Mouse (Mus musculus) intestine, embryonic 15.5 days (tissue): ENCODE results near the gene Krt6b. TPM values are rescaled to one million over a fixed set of nuclear protein-coding genes. Genes with fewer than 3 reads are reported as not detected.

Source experiments
- ATAC-seq: fragments of 200-750 bp; cut with Nextera tagmentation; 2 replicates; pipeline ENCODE4 v1.8.0; 2017; ENCODE audit warnings: moderate TSS enrichment, moderate library complexity
- H3K27ac ChIP-seq: fragments of 300-500 bp; sonication (generic); 2 replicates; pipeline ENCODE4 v1.5.1; 2015; ENCODE audit warnings: mild to moderate bottlenecking, inconsistent platforms
- H3K27me3 ChIP-seq: fragments of 300-500 bp; sonication (generic); replicated peaks from 2 replicates; pipeline ENCODE4 v1.6.1; 2015; ENCODE audit warnings: inconsistent platforms
- H3K36me3 ChIP-seq: fragments of 300-500 bp; sonication (generic); 2 replicates; pipeline ENCODE4 v1.6.1; 2015; ENCODE audit warnings: inconsistent platforms
- H3K4me1 ChIP-seq: fragments of 300-500 bp; sonication (generic); replicated peaks from 2 replicates; pipeline ENCODE4 v1.6.1; 2015; ENCODE audit warnings: inconsistent platforms
- H3K4me2 ChIP-seq: fragments of 300-500 bp; sonication (generic); replicated peaks from 2 replicates; pipeline ENCODE4 v1.6.1; 2015; ENCODE audit warnings: mild to moderate bottlenecking, inconsistent platforms
- H3K4me3 ChIP-seq: fragments of 300-500 bp; sonication (generic); replicated peaks from 2 replicates; pipeline ENCODE4 v1.5.1; 2015; ENCODE audit warnings: inconsistent platforms
- H3K9ac ChIP-seq: fragments of 300-500 bp; sonication (generic); 2 replicates; pipeline ENCODE4 v1.6.1; 2015; ENCODE audit warnings: inconsistent platforms
- H3K9me3 ChIP-seq: fragments of 300-500 bp; sonication (generic); 2 replicates; pipeline ENCODE4 v1.6.1; 2016; ENCODE audit warnings: inconsistent platforms
- WGBS: fragments of 180-500 bp; shearing (Covaris S2); methylation state at CpG from one replicate; pipeline ENCODE4 v1.1.7; 2015; 5-methylcytosine and 5-hydroxymethylcytosine counted together
- polyA plus RNA-seq: library from polyadenylated mRNA; unstranded; fragments of >200 nt; fragmentation: Nextera tagmentation; extraction: Ambion mirVana; gene quantifications from 2 replicates; pipeline ENCODE4 v1.2.1, GENCODE M21; 2015

Krt6b gene
- not detected in 2 replicates for polyA plus RNA-seq

GRCm38 (mm10) chr15:101680187-101680586, at the start of gene Krt6b:
Gene Krt6b, minus strand, starts transcription at chr15:101680287.
- no peak for ATAC-seq
- no peaks in the 10 kb centered on the region for H3K27me3 ChIP-seq
- H3K9ac ChIP-seq: no peak within 1 kb of the TSS
- no peak within 1 kb of the TSS for H3K27ac ChIP-seq
- H3K9me3 ChIP-seq: no peaks in the 10 kb centered on the region
- no peak within 1 kb of the TSS for H3K4me3 ChIP-seq
- WGBS: 76% methylated on average over 2 of the region's 2 CpGs
- H3K36me3 ChIP-seq: no peaks in the 10 kb centered on the region
- no peak within 1 kb of the TSS for H3K4me2 ChIP-seq
- no peaks in the 10 kb centered on the region for H3K4me1 ChIP-seq

- H3K27me3 ChIP-seq: no peaks in the 10 kb centered on the region
- no peak overlapping the region for H3K4me2 ChIP-seq
- no peaks in the 10 kb centered on the region for H3K36me3 ChIP-seq
- H3K9ac ChIP-seq: no peak overlapping the region
- H3K4me3 ChIP-seq: no peak overlapping the region
- no peak for ATAC-seq
- H3K9me3 ChIP-seq: no peaks in the 10 kb centered on the region
- no peak overlapping the region for H3K27ac ChIP-seq
- 50% methylated on average over 5 of the region's 5 CpGs for WGBS
- H3K4me1 ChIP-seq: no peaks in the 10 kb centered on the region
Observed at GRCm38 (mm10) chr15:101724686-101725085, 44.6 kb upstream of the Krt6b start.

GRCm38 (mm10) chr15:101715831-101716230, 35.7 kb upstream of the Krt6b start:
- Histone ChIP-seq H3K9me3 (no peaks in the 10 kb centered on the region), H3K9ac (no peak overlapping the region), H3K36me3 (no peaks in the 10 kb centered on the region), H3K4me1 (no peaks in the 10 kb centered on the region; the same call in 1 of the 2 replicates), H3K27me3 (no peaks in the 10 kb centered on the region), H3K27ac (no peak overlapping the region), H3K4me3 (no peak overlapping the region), H3K4me2 (no peak overlapping the region)
- WGBS: 78% methylated on average over 3 of the region's 3 CpGs
- no peak for ATAC-seq

- Histone ChIP-seq H3K9ac (no peak overlapping the region), H3K27me3 (no peaks in the 10 kb centered on the region), H3K36me3 (no peaks in the 10 kb centered on the region), H3K4me1 (no peaks in the 10 kb centered on the region; the same call in 1 of the 2 replicates), H3K4me2 (no peak overlapping the region), H3K27ac (no peak overlapping the region), H3K9me3 (no peaks in the 10 kb centered on the region), H3K4me3 (no peak overlapping the region)
- ATAC-seq: no peak
- WGBS: 61% methylated on average over 5 of the region's 5 CpGs
Observed at GRCm38 (mm10) chr15:101714356-101714755, 34.3 kb upstream of the Krt6b start.

- H3K36me3 ChIP-seq: no peaks in the 10 kb centered on the region
- WGBS: 62% methylated on average over 8 of the region's 8 CpGs
- no peak overlapping the region for H3K27ac ChIP-seq
- H3K27me3 ChIP-seq: no peaks in the 10 kb centered on the region
- no peaks in the 10 kb centered on the region; the same call in 1 of the 2 replicates for H3K4me1 ChIP-seq
- no peaks in the 10 kb centered on the region for H3K9me3 ChIP-seq
- no peak overlapping the region for H3K4me2 ChIP-seq
- H3K9ac ChIP-seq: no peak overlapping the region
- ATAC-seq: no peak
- no peak overlapping the region for H3K4me3 ChIP-seq
Observed at GRCm38 (mm10) chr15:101713731-101714130, 33.6 kb upstream of the Krt6b start.

GRCm38 (mm10) chr15:101712720-101713119, 32.6 kb upstream of the Krt6b start, which contains the start of gene Krt5:
Gene Krt5, minus strand, starts transcription at chr15:101712898.
- H3K9ac ChIP-seq: no peak within 1 kb of the TSS
- no peak within 1 kb of the TSS for H3K27ac ChIP-seq

GRCm38 (mm10) chr15:101708683-101709082, 28.6 kb upstream of the Krt6b start:
- Histone ChIP-seq H3K4me2 (no peak overlapping the region), H3K27ac (no peak overlapping the region), H3K9ac (no peak overlapping the region), H3K4me3 (no peak overlapping the region), H3K4me1 (no peaks in the 10 kb centered on the region), H3K27me3 (no peaks in the 10 kb centered on the region), H3K36me3 (no peaks in the 10 kb centered on the region), H3K9me3 (no peaks in the 10 kb centered on the region)
- no peak for ATAC-seq
- 62% methylated on average over 11 of the region's 11 CpGs for WGBS

More at GRCm38 (mm10) chr15:101712720-101713119, 32.6 kb upstream of the Krt6b start, which contains the start of gene Krt5:
- 60% methylated on average over 13 of the region's 13 CpGs for WGBS
- H3K9me3 ChIP-seq: no peaks in the 10 kb centered on the region
- H3K4me3 ChIP-seq: no peak within 1 kb of the TSS
- H3K4me2 ChIP-seq: no peak within 1 kb of the TSS
- ATAC-seq: no peak
- H3K36me3 ChIP-seq: no peaks in the 10 kb centered on the region
- H3K4me1 ChIP-seq: no peaks in the 10 kb centered on the region; the same call in 1 of the 2 replicates
- H3K27me3 ChIP-seq: no peaks in the 10 kb centered on the region

- Histone ChIP-seq H3K4me1 (no peaks in the 10 kb centered on the region), H3K9ac (no peak overlapping the region), H3K27ac (no peak overlapping the region), H3K9me3 (no peaks in the 10 kb centered on the region), H3K4me2 (no peak overlapping the region), H3K36me3 (no peaks in the 10 kb centered on the region), H3K27me3 (no peaks in the 10 kb centered on the region), H3K4me3 (no peak overlapping the region)
- WGBS: 86% methylated on average over 9 of the region's 9 CpGs
- no peak for ATAC-seq
Observed at GRCm38 (mm10) chr15:101707454-101707853, 27.4 kb upstream of the Krt6b start.

- Histone ChIP-seq H3K27ac (no peak overlapping the region), H3K4me1 (no peaks in the 10 kb centered on the region), H3K9me3 (no peaks in the 10 kb centered on the region), H3K4me2 (no peak overlapping the region), H3K36me3 (no peaks in the 10 kb centered on the region), H3K9ac (no peak overlapping the region), H3K27me3 (no peaks in the 10 kb centered on the region), H3K4me3 (no peak overlapping the region)
- 67% methylated on average over 4 of the region's 4 CpGs for WGBS
- ATAC-seq: no peak
Observed at GRCm38 (mm10) chr15:101704066-101704465, 24.0 kb upstream of the Krt6b start.

GRCm38 (mm10) chr15:101702380-101702779, 22.3 kb upstream of the Krt6b start:
- H3K27me3 ChIP-seq: no peaks in the 10 kb centered on the region
- no peak overlapping the region for H3K4me3 ChIP-seq
- no peaks in the 10 kb centered on the region for H3K4me1 ChIP-seq
- no peaks in the 10 kb centered on the region for H3K9me3 ChIP-seq
- H3K4me2 ChIP-seq: no peak overlapping the region
- no peak overlapping the region for H3K27ac ChIP-seq
- no peaks in the 10 kb centered on the region for H3K36me3 ChIP-seq
- 45% methylated on average over 2 of the region's 2 CpGs for WGBS
- no peak overlapping the region for H3K9ac ChIP-seq
- ATAC-seq: no peak

GRCm38 (mm10) chr15:101699866-101700265, 19.8 kb upstream of the Krt6b start:
- Histone ChIP-seq H3K36me3 (no peaks in the 10 kb centered on the region), H3K4me2 (no peak overlapping the region), H3K4me1 (no peaks in the 10 kb centered on the region), H3K9me3 (no peaks in the 10 kb centered on the region), H3K27me3 (no peaks in the 10 kb centered on the region; the same call in 1 of the 2 replicates), H3K27ac (no peak overlapping the region), H3K9ac (no peak overlapping the region), H3K4me3 (no peak overlapping the region)
- 72% methylated on average over 8 of the region's 8 CpGs for WGBS
- ATAC-seq: no peak

- H3K9me3 ChIP-seq: no peaks in the 10 kb centered on the region
- H3K4me1 ChIP-seq: no peaks in the 10 kb centered on the region
- no peak for ATAC-seq
- no peak overlapping the region for H3K4me2 ChIP-seq
- no peaks in the 10 kb centered on the region for H3K36me3 ChIP-seq
- no peak overlapping the region for H3K9ac ChIP-seq
- no peaks in the 10 kb centered on the region; the same call in 1 of the 2 replicates for H3K27me3 ChIP-seq
- no peak overlapping the region for H3K27ac ChIP-seq
- no peak overlapping the region for H3K4me3 ChIP-seq
- WGBS: 46% methylated on average over 3 of the region's 3 CpGs
Observed at GRCm38 (mm10) chr15:101699192-101699591, 19.1 kb upstream of the Krt6b start.

GRCm38 (mm10) chr15:101697326-101698188, 17.5 kb upstream of the Krt6b start:
- no peaks in the 10 kb centered on the region for H3K9me3 ChIP-seq
- H3K36me3 ChIP-seq: no peaks in the 10 kb centered on the region
- no peaks in the 10 kb centered on the region; the same call in 1 of the 2 replicates for H3K27me3 ChIP-seq
- H3K4me2 ChIP-seq: no peak overlapping the region
- H3K4me3 ChIP-seq: no peak overlapping the region
- 71% methylated on average over 8 of the region's 8 CpGs for WGBS
- ATAC-seq: no peak
- H3K9ac ChIP-seq: no peak overlapping the region
- no peaks in the 10 kb centered on the region for H3K4me1 ChIP-seq
- H3K27ac ChIP-seq: no peak overlapping the region
